Mouse (Mus musculus) bone marrow macrophage, adult 2 months (primary cell): ENCODE data around the gene Mogat2. TPM values are rescaled to one million over a fixed set of nuclear protein-coding genes. Genes with fewer than 3 reads are reported as not detected.

Source experiments
- H3K27ac ChIP-seq: 2 replicates; pipeline ENCODE4 v1.5.1; 2012; ENCODE audit warnings: low read depth, low read length; ENCODE audit not compliant: insufficient read depth
- H3K4me1 ChIP-seq: 2 replicates; pipeline ENCODE4 v1.6.1; 2012; ENCODE audit warnings: low read length; ENCODE audit not compliant: control insufficient read depth, insufficient read depth
- H3K4me3 ChIP-seq: 2 replicates; pipeline ENCODE4 v1.5.1; 2012; ENCODE audit warnings: mild to moderate bottlenecking, low read length, moderate library complexity; ENCODE audit not compliant: insufficient read depth
- CTCF ChIP-seq: IDR thresholded peaks from 2 replicates; pipeline ENCODE4 v1.5.1; 2012; ENCODE audit warnings: low read depth, mild to moderate bottlenecking, low read length, moderate library complexity
- POLR2A ChIP-seq: IDR thresholded peaks from 2 replicates; pipeline ENCODE4 v1.6.1; 2012; ENCODE audit warnings: mild to moderate bottlenecking, low read depth, low read length, borderline replicate concordance
- polyA plus RNA-seq: library from polyadenylated mRNA; stranded (reverse); fragments of >200 nt; gene quantifications from 2 replicates; pipeline ENCODE4 v1.2.4, GENCODE M21; 2012; ENCODE audit not compliant: missing spikeins, insufficient read depth, insufficient read length

The Mogat2 gene
- polyA plus RNA-seq, 1 experiment: not detected

- H3K27ac ChIP-seq: no peak overlapping the region
- H3K4me1 ChIP-seq: no peaks in the 10 kb centered on the region
- TF ChIP-seq CTCF: no peak
- no peak for TF ChIP-seq POLR2A
- no peak overlapping the region for H3K4me3 ChIP-seq
Measured at GRCm38 (mm10) chr7:99224648-99225190, 13.7 kb downstream of the Mogat2 start.

GRCm38 (mm10) chr7:99224225-99224624, 14.2 kb downstream of the Mogat2 start:
- Histone ChIP-seq H3K27ac (no peak overlapping the region), H3K4me1 (no peaks in the 10 kb centered on the region), H3K4me3 (no peak overlapping the region)
- peak; percentile 52; the same call in 1 of the 2 replicates for TF ChIP-seq CTCF
- no peak for TF ChIP-seq POLR2A

- Histone ChIP-seq H3K27ac (no peak overlapping the region), H3K4me3 (no peak overlapping the region), H3K4me1 (peaks cover 17% of the 10 kb centered on the region)
- TF ChIP-seq POLR2A (no peak), CTCF (no peak)
Measured at GRCm38 (mm10) chr7:99217338-99218074, 20.9 kb downstream of the Mogat2 start.

GRCm38 (mm10) chr7:99215347-99215855, 23.0 kb downstream of the Mogat2 start:
- TF ChIP-seq CTCF (no peak), POLR2A (no peak)
- H3K4me1 ChIP-seq: peaks cover 17% of the 10 kb centered on the region
- H3K4me3 ChIP-seq: no peak overlapping the region
- no peak overlapping the region for H3K27ac ChIP-seq

- no peak overlapping the region for H3K27ac ChIP-seq
- no peak for TF ChIP-seq CTCF
- TF ChIP-seq POLR2A: no peak
- H3K4me1 ChIP-seq: peaks cover 17% of the 10 kb centered on the region
- H3K4me3 ChIP-seq: no peak overlapping the region
Measured at GRCm38 (mm10) chr7:99214621-99215185, 23.7 kb downstream of the Mogat2 start.

GRCm38 (mm10) chr7:99213686-99214085, 24.7 kb downstream of the Mogat2 start:
- TF ChIP-seq CTCF (no peak), POLR2A (no peak)
- Histone ChIP-seq H3K4me1 (peaks cover 17% of the 10 kb centered on the region), H3K4me3 (no peak overlapping the region), H3K27ac (no peak overlapping the region)

GRCm38 (mm10) chr7:99213056-99213455, 25.4 kb downstream of the Mogat2 start:
- Histone ChIP-seq H3K4me1 (peaks cover 17% of the 10 kb centered on the region), H3K4me3 (no peak overlapping the region), H3K27ac (no peak overlapping the region)
- TF ChIP-seq POLR2A: no peak
- no peak for TF ChIP-seq CTCF

GRCm38 (mm10) chr7:99208704-99209103, 29.7 kb downstream of the Mogat2 start:
- TF ChIP-seq CTCF: no peak
- TF ChIP-seq POLR2A: no peak
- Histone ChIP-seq H3K4me3 (no peak overlapping the region), H3K4me1 (no peaks in the 10 kb centered on the region), H3K27ac (no peak overlapping the region)

GRCm38 (mm10) chr7:99206364-99206763, 32.1 kb downstream of the Mogat2 start:
- no peak overlapping the region for H3K4me3 ChIP-seq
- TF ChIP-seq CTCF: no peak
- TF ChIP-seq POLR2A: no peak
- H3K27ac ChIP-seq: no peak overlapping the region
- H3K4me1 ChIP-seq: no peaks in the 10 kb centered on the region

GRCm38 (mm10) chr7:99202163-99202562, 36.3 kb downstream of the Mogat2 start:
- H3K4me3 ChIP-seq: no peak overlapping the region
- no peak for TF ChIP-seq CTCF
- TF ChIP-seq POLR2A: no peak
- H3K4me1 ChIP-seq: peaks cover 11% of the 10 kb centered on the region
- H3K27ac ChIP-seq: no peak overlapping the region

- Histone ChIP-seq H3K4me1 (peaks cover 11% of the 10 kb centered on the region), H3K4me3 (no peak overlapping the region), H3K27ac (no peak overlapping the region)
- TF ChIP-seq CTCF (no peak), POLR2A (no peak)
Measured at GRCm38 (mm10) chr7:99200290-99200689, 38.1 kb downstream of the Mogat2 start.
